Mouse (Mus musculus): ENCODE results near the gene Cul3. TPM values are rescaled to one million over a fixed set of nuclear protein-coding genes. Genes with fewer than 3 reads are reported as not detected.

Cul3 gene
- polyA plus RNA-seq, 1 experiment from 2014 or later: 25.9 TPM

- no peaks in the 10 kb centered on the region for H3K27me3 ChIP-seq
- no peaks in the 10 kb centered on the region for H3K4me1 ChIP-seq (replicated peaks)
- no peak overlapping the region for H3K9ac ChIP-seq
- no peaks in the 10 kb centered on the region for H3K9me3 ChIP-seq
- no peak for ATAC-seq (ENCODE audit: low FRiP score, low read depth)
- 44% methylated on average over 4 of the region's 4 CpGs for WGBS
- H3K27ac ChIP-seq (replicated peaks): no peak overlapping the region
- H3K4me3 ChIP-seq: no peak overlapping the region
- H3K36me3 ChIP-seq: no peaks in the 10 kb centered on the region
- H3K4me2 ChIP-seq: no peak overlapping the region
Observed at GRCm38 (mm10) chr1:80360038-80360608, 19.8 kb upstream of the Cul3 start.

- WGBS: under 1% methylated on average over 44 of the region's 59 CpGs
Observed at GRCm38 (mm10) chr1:80340061-80340435, 232 bp downstream of the Cul3 start.

GRCm38 (mm10) chr1:80339425-80340021, 757 bp downstream of the Cul3 start:
- Histone ChIP-seq H3K4me1 (replicated peaks) (peaks cover 32% of the 10 kb centered on the region), H3K4me2 (peak overlapping the region; percentile 72), H3K9ac (peak overlapping the region; percentile 97), H3K27ac (replicated peaks) (peak overlapping the region; percentile 98), H3K4me3 (peak overlapping the region; percentile 97), H3K36me3 (no peaks in the 10 kb centered on the region), H3K27me3 (no peaks in the 10 kb centered on the region), H3K9me3 (no peaks in the 10 kb centered on the region)
- WGBS: under 1% methylated on average over 30 of the region's 33 CpGs
- ATAC-seq (ENCODE audit: low FRiP score, low read depth): peak; percentile 2

More at GRCm38 (mm10) chr1:80340061-80340435, 232 bp downstream of the Cul3 start:
- H3K4me3 ChIP-seq: peak overlapping the region; percentile 97
- H3K27ac ChIP-seq (replicated peaks): peak overlapping the region; percentile 98
- no peaks in the 10 kb centered on the region for H3K9me3 ChIP-seq
- peak overlapping the region; percentile 97 for H3K9ac ChIP-seq
- no peaks in the 10 kb centered on the region for H3K27me3 ChIP-seq
- H3K4me1 ChIP-seq (replicated peaks): peaks cover 32% of the 10 kb centered on the region
- ATAC-seq (ENCODE audit: low FRiP score, low read depth): peak; percentile 28
- H3K36me3 ChIP-seq: no peaks in the 10 kb centered on the region
- H3K4me2 ChIP-seq: peak overlapping the region; percentile 72

GRCm38 (mm10) chr1:80338398-80338797, 1.9 kb downstream of the Cul3 start:
- Histone ChIP-seq H3K36me3 (no peaks in the 10 kb centered on the region), H3K4me2 (peak overlapping the region; percentile 72), H3K27me3 (no peaks in the 10 kb centered on the region), H3K4me1 (replicated peaks) (peaks cover 38% of the 10 kb centered on the region), H3K27ac (replicated peaks) (no peak overlapping the region), H3K9ac (0 out of 2 replicates have a peak overlapping the region, but pooled peaks have one; percentile 27), H3K4me3 (peak overlapping the region; percentile 97), H3K9me3 (no peaks in the 10 kb centered on the region)
- 51% methylated on average over 1 of the region's 1 CpGs for WGBS
- ATAC-seq (ENCODE audit: low FRiP score, low read depth): no peak

- H3K4me2 ChIP-seq: no peak overlapping the region
- no peaks in the 10 kb centered on the region for H3K36me3 ChIP-seq
- no peak overlapping the region for H3K9ac ChIP-seq
- no peak overlapping the region for H3K4me3 ChIP-seq
- WGBS: 80% methylated on average over 1 of the region's 1 CpGs
- no peaks in the 10 kb centered on the region for H3K9me3 ChIP-seq
- no peak for ATAC-seq (ENCODE audit: low FRiP score, low read depth)
- no peaks in the 10 kb centered on the region for H3K27me3 ChIP-seq
- H3K27ac ChIP-seq (replicated peaks): no peak overlapping the region
- peaks cover 42% of the 10 kb centered on the region for H3K4me1 ChIP-seq (replicated peaks)
Observed at GRCm38 (mm10) chr1:80335726-80336368, 4.4 kb downstream of the Cul3 start.

- no peak for ATAC-seq (ENCODE audit: low FRiP score, low read depth)
- Histone ChIP-seq H3K27ac (replicated peaks) (no peak overlapping the region), H3K9me3 (no peaks in the 10 kb centered on the region), H3K4me3 (no peak overlapping the region), H3K27me3 (no peaks in the 10 kb centered on the region), H3K4me1 (replicated peaks) (peaks cover 45% of the 10 kb centered on the region), H3K9ac (no peak overlapping the region), H3K4me2 (no peak overlapping the region), H3K36me3 (no peaks in the 10 kb centered on the region)
- 95% methylated on average over 1 of the region's 1 CpGs for WGBS
Observed at GRCm38 (mm10) chr1:80335118-80335517, 5.2 kb downstream of the Cul3 start.

- ATAC-seq (ENCODE audit: low FRiP score, low read depth): no peak
Observed at GRCm38 (mm10) chr1:80330970-80331369, 9.3 kb downstream of the Cul3 start.

GRCm38 (mm10) chr1:80325761-80326160, 14.5 kb downstream of the Cul3 start:
- ATAC-seq (ENCODE audit: low FRiP score, low read depth): no peak
- Histone ChIP-seq H3K36me3 (no peaks in the 10 kb centered on the region), H3K27me3 (no peaks in the 10 kb centered on the region), H3K4me2 (no peak overlapping the region), H3K4me1 (replicated peaks) (0 out of 2 replicates have a peak, but pooled peaks cover 7% of the 10 kb centered on the region), H3K4me3 (no peak overlapping the region), H3K9ac (no peak overlapping the region), H3K9me3 (no peaks in the 10 kb centered on the region), H3K27ac (replicated peaks) (no peak overlapping the region)
- WGBS: 88% methylated on average over 2 of the region's 2 CpGs

More at GRCm38 (mm10) chr1:80330970-80331369, 9.3 kb downstream of the Cul3 start:
- H3K4me1 ChIP-seq (replicated peaks): peaks cover 20% of the 10 kb centered on the region; the same call in 1 of the 2 replicates
- no peaks in the 10 kb centered on the region for H3K9me3 ChIP-seq
- no peaks in the 10 kb centered on the region for H3K36me3 ChIP-seq
- no peaks in the 10 kb centered on the region for H3K27me3 ChIP-seq
- no peak overlapping the region for H3K4me3 ChIP-seq
- no peak overlapping the region for H3K27ac ChIP-seq (replicated peaks)
- WGBS: 80% methylated on average over 2 of the region's 2 CpGs
- no peak overlapping the region for H3K4me2 ChIP-seq
- no peak overlapping the region for H3K9ac ChIP-seq

GRCm38 (mm10) chr1:80324370-80324769, 15.9 kb downstream of the Cul3 start:
- no peak overlapping the region for H3K4me2 ChIP-seq
- H3K27ac ChIP-seq (replicated peaks): no peak overlapping the region
- ATAC-seq (ENCODE audit: low FRiP score, low read depth): no peak
- H3K4me1 ChIP-seq (replicated peaks): 0 out of 2 replicates have a peak, but pooled peaks cover 5% of the 10 kb centered on the region
- H3K9me3 ChIP-seq: no peaks in the 10 kb centered on the region
- H3K9ac ChIP-seq: no peak overlapping the region
- H3K4me3 ChIP-seq: no peak overlapping the region
- no peaks in the 10 kb centered on the region for H3K36me3 ChIP-seq
- H3K27me3 ChIP-seq: no peaks in the 10 kb centered on the region

GRCm38 (mm10) chr1:80315533-80316045, 24.7 kb downstream of the Cul3 start:
- no peak overlapping the region for H3K4me3 ChIP-seq
- 91% methylated on average over 3 of the region's 3 CpGs for WGBS
- no peaks in the 10 kb centered on the region for H3K4me1 ChIP-seq (replicated peaks)
- H3K36me3 ChIP-seq: no peaks in the 10 kb centered on the region
- H3K9me3 ChIP-seq: no peaks in the 10 kb centered on the region
- ATAC-seq (ENCODE audit: low FRiP score, low read depth): no peak
- no peaks in the 10 kb centered on the region for H3K27me3 ChIP-seq
- H3K27ac ChIP-seq (replicated peaks): no peak overlapping the region
- H3K9ac ChIP-seq: no peak overlapping the region
- H3K4me2 ChIP-seq: no peak overlapping the region

- 85% methylated on average over 4 of the region's 4 CpGs for WGBS
- no peaks in the 10 kb centered on the region for H3K9me3 ChIP-seq
- H3K4me2 ChIP-seq: no peak overlapping the region
- H3K27ac ChIP-seq (replicated peaks): no peak overlapping the region
- H3K27me3 ChIP-seq: no peaks in the 10 kb centered on the region
- no peak overlapping the region for H3K9ac ChIP-seq
- H3K4me3 ChIP-seq: no peak overlapping the region
- H3K36me3 ChIP-seq: no peaks in the 10 kb centered on the region
- no peak for ATAC-seq (ENCODE audit: low FRiP score, low read depth)
- H3K4me1 ChIP-seq (replicated peaks): 0 out of 2 replicates have a peak, but pooled peaks cover 4% of the 10 kb centered on the region
Observed at GRCm38 (mm10) chr1:80293307-80293706, 47.0 kb downstream of the Cul3 start.

GRCm38 (mm10) chr1:80278731-80279130, 61.5 kb downstream of the Cul3 start:
- Histone ChIP-seq H3K36me3 (peaks cover 41% of the 10 kb centered on the region), H3K4me1 (replicated peaks) (no peaks in the 10 kb centered on the region), H3K4me3 (no peak overlapping the region), H3K9me3 (no peaks in the 10 kb centered on the region), H3K27me3 (no peaks in the 10 kb centered on the region), H3K9ac (no peak overlapping the region), H3K27ac (replicated peaks) (no peak overlapping the region), H3K4me2 (no peak overlapping the region)
- 88% methylated on average over 1 of the region's 1 CpGs for WGBS
- no peak for ATAC-seq (ENCODE audit: low FRiP score, low read depth)
